Mouse (Mus musculus): Measurements from ENCODE around the gene H2afx.

DNA sequence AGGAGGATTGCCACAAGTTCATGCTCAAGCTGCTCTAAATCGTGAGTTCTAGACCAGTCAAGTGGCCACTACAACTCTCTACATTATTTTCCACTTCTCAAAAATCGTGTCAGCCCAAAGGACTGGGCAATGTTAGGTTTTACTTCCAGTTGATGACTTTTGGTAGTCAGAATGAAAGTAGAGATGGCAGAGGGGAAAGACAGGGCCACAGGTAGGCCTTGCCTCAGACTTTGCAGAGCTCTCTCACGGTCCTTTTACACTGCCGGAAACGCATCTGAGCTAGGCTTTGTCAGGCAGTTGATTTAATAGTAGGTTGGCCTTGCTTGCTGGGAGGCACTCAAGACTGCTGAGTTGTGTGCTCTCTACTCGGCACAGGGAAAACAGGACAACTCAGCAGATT, 10.3 kb upstream of the H2afx start:
- no peak for TF ChIP-seq CTCF (IDR thresholded peaks at IDR 0.05; ENCODE audit: low read depth)
- TF ChIP-seq EP300 (optimal IDR thresholded peaks at IDR 0.05) = no peak

Data from stomach, postnatal 0 days (tissue).